Comparison of ENCODE assay signal across 15 mouse cellular contexts in the genomic region with DNA sequence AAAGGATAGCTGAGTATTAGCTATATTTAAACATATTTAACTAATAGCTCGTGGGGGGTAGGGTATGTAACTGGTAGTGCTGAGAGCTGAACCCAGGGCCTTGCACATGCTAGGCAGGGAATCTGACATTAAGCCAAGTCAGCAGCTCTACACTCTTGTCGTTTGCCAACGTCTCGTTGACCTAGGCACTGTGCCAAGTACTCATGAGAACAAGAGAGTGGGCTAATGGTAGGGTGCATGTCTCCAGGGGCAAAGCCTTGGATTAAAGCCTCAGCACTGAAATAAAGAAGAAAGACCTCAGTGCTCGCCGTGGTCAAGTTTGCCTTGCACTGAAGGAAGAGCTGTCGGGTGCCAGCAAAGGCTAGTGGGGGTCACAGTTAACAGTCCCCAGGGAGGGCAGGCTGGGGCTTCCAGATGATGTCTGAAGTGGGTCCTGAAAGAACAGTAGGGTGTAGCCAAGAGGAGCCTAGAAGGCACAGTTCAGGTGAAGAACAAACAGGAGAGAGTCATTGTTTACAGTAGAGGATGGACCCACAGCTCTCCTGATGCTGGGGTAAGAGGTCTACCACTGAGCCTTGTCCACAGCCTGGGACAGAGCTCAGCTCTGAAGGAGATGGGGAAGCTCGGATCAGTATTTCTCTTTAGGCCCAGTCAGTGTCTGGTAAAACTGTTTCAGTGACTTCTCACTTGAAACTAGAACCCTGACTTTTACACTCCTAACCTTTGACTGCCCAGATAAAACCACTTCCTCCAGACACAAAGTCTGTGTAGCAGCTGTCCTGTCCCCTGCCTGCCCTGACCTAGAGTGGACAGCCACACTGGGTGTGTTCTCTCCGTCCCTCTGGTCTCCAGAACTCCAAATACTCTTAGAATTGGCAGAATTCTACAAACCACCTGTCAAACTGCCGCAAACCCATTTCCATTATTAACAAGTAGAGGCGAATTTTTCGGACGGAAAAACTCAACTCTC.
DNase-seq lines count a peak whose midpoint lies in the region; ATAC-seq and TF ChIP-seq lines count a peak whose summit lies in the region.
"Had no signal": no experiment of that assay in that cellular context is flagged by ENCODE, and none has a peak within 500 bp of the region (broad histone marks: within the 10 kb centered on the region; RNA-seq: fewer than 3 reads in every experiment).

No protein-coding gene starts in this region.

- no peak overlapping the region for H3K4me3 ChIP-seq in hindbrain, postnatal 0 days (ENCODE audit: low read length)
- no peak overlapping the region for H3K4me3 ChIP-seq in hindbrain, embryonic 11.5 days (ENCODE audit: low read depth, low read length)
- H3K4me3 ChIP-seq in lung, embryonic 16.5 days (ENCODE audit: low read length): no peak overlapping the region
- H3K4me3 ChIP-seq: erythroblast, embryonic 14.5 days; hindbrain, embryonic 12.5 days; limb, embryonic 10.5 days; megakaryocyte, embryonic 14.5 days; neural tube, embryonic 12.5 days had no signal

- ATAC-seq in hindbrain, postnatal 0 days: no peak
- no peak for ATAC-seq in hindbrain, embryonic 11.5 days (ENCODE audit: low FRiP score)
- ATAC-seq in lung, embryonic 16.5 days (ENCODE audit: low read depth): peak; percentile 89

- no peaks in the 10 kb centered on the region for H3K4me1 ChIP-seq in hindbrain, postnatal 0 days (ENCODE audit: insufficient read depth, low read length)
- H3K4me1 ChIP-seq in hindbrain, embryonic 11.5 days (replicated peaks; ENCODE audit: control insufficient read depth, insufficient read depth, low read length): no peaks in the 10 kb centered on the region
- H3K4me1 ChIP-seq in lung, embryonic 16.5 days (replicated peaks; ENCODE audit: control insufficient read depth, insufficient read depth, low read length): no peaks in the 10 kb centered on the region
- H3K4me1 ChIP-seq: hindbrain, embryonic 12.5 days; neural tube, embryonic 12.5 days had no signal

- H3K4me2 ChIP-seq in hindbrain, postnatal 0 days (ENCODE audit: low read depth, low read length): no peak overlapping the region
- H3K4me2 ChIP-seq in hindbrain, embryonic 11.5 days (replicated peaks; ENCODE audit: low read depth, low read length): no peak overlapping the region
- no peak overlapping the region for H3K4me2 ChIP-seq in lung, embryonic 16.5 days (ENCODE audit: low read depth, low read length)
- H3K4me2 ChIP-seq: hindbrain, embryonic 12.5 days; neural tube, embryonic 12.5 days had no signal

- peak; percentile 67 for DNase-seq in adrenal gland, postnatal 10 days
- no peak for DNase-seq in adrenal gland, adult 8-10 months
- peak; percentile 51 for DNase-seq in hindbrain, postnatal 0 days (ENCODE audit: low spot score)
- DNase-seq in hindbrain, embryonic 11.5 days (ENCODE audit: low spot score): no peak
- DNase-seq in 416B (ENCODE audit: low read depth): peak; percentile 23
- no peak for DNase-seq in frontal cortex, adult 2 months (ENCODE audit: extremely low spot score in 1 of 2, low spot score in 1 of 2)
- no peak for DNase-seq in thymus, postnatal 25 days
- DNase-seq: right cerebral cortex, postnatal 4 days had no signal

- H3K9me3 ChIP-seq in hindbrain, postnatal 0 days (ENCODE audit: low read length): no peaks in the 10 kb centered on the region
- no peaks in the 10 kb centered on the region for H3K9me3 ChIP-seq in hindbrain, embryonic 11.5 days (ENCODE audit: control insufficient read depth, low read length)
- H3K9me3 ChIP-seq in lung, embryonic 16.5 days (ENCODE audit: control insufficient read depth, low read length): no peaks in the 10 kb centered on the region
- H3K9me3 ChIP-seq: G1E; hindbrain, embryonic 12.5 days; limb, embryonic 10.5 days; megakaryocyte, embryonic 14.5 days; neural tube, embryonic 12.5 days had no signal

- no peaks in the 10 kb centered on the region for H3K27me3 ChIP-seq in hindbrain, postnatal 0 days (ENCODE audit: insufficient read depth, low read length)
- no peaks in the 10 kb centered on the region for H3K27me3 ChIP-seq in hindbrain, embryonic 11.5 days (ENCODE audit: control insufficient read depth, insufficient read depth, low read length)
- no peaks in the 10 kb centered on the region for H3K27me3 ChIP-seq in lung, embryonic 16.5 days (ENCODE audit: control insufficient read depth, insufficient read depth, low read depth, low read length)
- H3K27me3 ChIP-seq: hindbrain, embryonic 12.5 days; neural tube, embryonic 12.5 days had no signal

- no peak overlapping the region for H3K9ac ChIP-seq in hindbrain, postnatal 0 days (replicated peaks; ENCODE audit: low read length)
- H3K9ac ChIP-seq in hindbrain, embryonic 11.5 days (ENCODE audit: low read depth, low read length): no peak overlapping the region
- H3K9ac ChIP-seq in lung, embryonic 16.5 days (ENCODE audit: low read length): no peak overlapping the region
- H3K9ac ChIP-seq: hindbrain, embryonic 12.5 days; neural tube, embryonic 12.5 days had no signal

- no peak overlapping the region for H3K27ac ChIP-seq in hindbrain, postnatal 0 days
- H3K27ac ChIP-seq in hindbrain, embryonic 11.5 days (ENCODE audit: low read depth, low read length): no peak overlapping the region
- H3K27ac ChIP-seq in lung, embryonic 16.5 days (ENCODE audit: low read length): peak overlapping the region; percentile 60; the same call in 1 of the 2 replicates
- H3K27ac ChIP-seq: hindbrain, embryonic 12.5 days; limb, embryonic 10.5 days; neural tube, embryonic 12.5 days had no signal

- no peak for TF ChIP-seq CTCF in hindbrain, postnatal 0 days (IDR thresholded peaks at IDR 0.05; ENCODE audit: low read depth)

- 73% methylated on average over 13 of the region's 13 CpGs for WGBS in hindbrain, postnatal 0 days
- 88% methylated on average over 13 of the region's 13 CpGs for WGBS in hindbrain, embryonic 11.5 days
- 56% methylated on average over 13 of the region's 13 CpGs for WGBS in lung, embryonic 16.5 days

- H3K36me3 ChIP-seq in hindbrain, postnatal 0 days (ENCODE audit: insufficient read depth, low read length): no peaks in the 10 kb centered on the region
- H3K36me3 ChIP-seq in hindbrain, embryonic 11.5 days (ENCODE audit: control insufficient read depth, insufficient read depth, low read length): no peaks in the 10 kb centered on the region
- H3K36me3 ChIP-seq in lung, embryonic 16.5 days (ENCODE audit: control insufficient read depth, insufficient read depth, low read length): no peaks in the 10 kb centered on the region
- H3K36me3 ChIP-seq: G1E; hindbrain, embryonic 12.5 days; limb, embryonic 10.5 days; neural tube, embryonic 12.5 days had no signal

Comparison
In these comparisons a context has a peak if more than half of its experiments do, and no peak if none do; other contexts are left out.
1. DNase-seq: peak in adrenal gland, postnatal 10 days (single experiment), hindbrain, postnatal 0 days (single experiment) and 416B (single experiment); none in adrenal gland, adult 8-10 months (single experiment), hindbrain, embryonic 11.5 days (single experiment), frontal cortex, adult 2 months (0 of 2) and thymus, postnatal 25 days (single experiment).